19 mouse cellular contexts compared by ENCODE assay signal in the genomic region with DNA sequence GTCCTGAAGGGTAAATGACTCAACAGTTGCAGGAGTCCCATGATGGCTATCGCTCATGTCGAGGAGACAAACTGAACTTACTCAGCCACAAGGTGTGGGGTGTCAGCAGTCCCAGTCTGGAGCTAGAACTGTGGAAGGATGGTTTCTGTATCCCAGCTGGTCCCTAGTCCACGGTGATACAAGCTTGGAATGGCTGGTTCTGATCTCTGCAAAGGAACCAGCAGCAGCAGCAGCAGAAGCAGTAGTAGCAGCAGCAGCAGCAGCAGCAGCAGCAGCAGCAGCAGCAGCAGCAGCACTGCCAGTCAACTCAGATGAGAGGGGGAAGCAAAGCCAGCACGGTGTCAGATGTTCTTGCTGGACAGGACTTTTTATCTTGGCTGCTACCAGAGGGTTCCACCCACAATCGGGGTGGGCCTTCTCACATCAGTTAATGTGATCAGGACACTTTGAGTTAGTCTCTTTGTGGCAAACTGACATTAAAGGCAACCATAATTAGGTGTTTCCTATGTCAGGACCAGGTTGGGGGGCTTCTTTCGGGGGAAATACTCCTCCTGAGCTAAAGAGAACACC. TPM values are rescaled to one million over a fixed set of nuclear protein-coding genes. Genes with fewer than 3 reads are reported as not detected.
A peak's percentile ranks its signal among the peaks of the same experiment; 100 is the strongest.
DNase-seq lines count a peak whose midpoint lies in the region; ATAC-seq and TF ChIP-seq lines count a peak whose summit lies in the region.
"Had no signal": no experiment of that assay in that cellular context is flagged by ENCODE, and none has a peak within 500 bp of the region (broad histone marks: within the 10 kb centered on the region; RNA-seq: fewer than 3 reads in every experiment).

A gene (minus strand): TSS at position 343 of the 570 bp plus-strand sequence.

- no peaks in the 10 kb centered on the region for H3K9me3 ChIP-seq in forebrain, embryonic 10.5 days
- no peaks in the 10 kb centered on the region for H3K9me3 ChIP-seq in forebrain, embryonic 16.5 days (ENCODE audit: control insufficient read depth, low read length)
- H3K9me3 ChIP-seq in liver, postnatal 0 days (ENCODE audit: low read length) = no peaks in the 10 kb centered on the region
- H3K9me3 ChIP-seq in liver, embryonic 12.5 days (replicated peaks) = no peaks in the 10 kb centered on the region
- H3K9me3 ChIP-seq: intestine, embryonic 15.5 days; midbrain, embryonic 15.5 days had no signal

- H3K9ac ChIP-seq in forebrain, embryonic 16.5 days (replicated peaks; ENCODE audit: low read depth, low read length) = no peak within 1 kb of the TSS
- no peak within 1 kb of the TSS for H3K9ac ChIP-seq in liver, postnatal 0 days (replicated peaks)
- H3K9ac ChIP-seq in liver, embryonic 12.5 days = peak within 1 kb of the TSS; percentile 22; the same call in 1 of the 2 replicates
- H3K9ac ChIP-seq: intestine, embryonic 15.5 days; midbrain, embryonic 15.5 days had no signal

- no peaks in the 10 kb centered on the region for H3K4me1 ChIP-seq in forebrain, embryonic 10.5 days
- no peaks in the 10 kb centered on the region for H3K4me1 ChIP-seq in forebrain, embryonic 16.5 days (replicated peaks; ENCODE audit: control insufficient read depth, insufficient read depth, low read length)
- peaks cover 9% of the 10 kb centered on the region; the same call in 1 of the 2 replicates for H3K4me1 ChIP-seq in liver, postnatal 0 days (ENCODE audit: insufficient read depth)
- H3K4me1 ChIP-seq in liver, embryonic 12.5 days = peaks cover 9% of the 10 kb centered on the region
- H3K4me1 ChIP-seq: intestine, embryonic 15.5 days; midbrain, embryonic 15.5 days had no signal

- WGBS in forebrain, embryonic 10.5 days = 81% methylated on average over 6 of the region's 6 CpGs
- WGBS in forebrain, embryonic 16.5 days = 82% methylated on average over 6 of the region's 6 CpGs
- WGBS in liver, postnatal 0 days (ENCODE audit: insufficient replicate concordance) = 55% methylated on average over 6 of the region's 6 CpGs
- WGBS in liver, embryonic 12.5 days (ENCODE audit: insufficient replicate concordance) = 52% methylated on average over 6 of the region's 6 CpGs

- H3K27me3 ChIP-seq in forebrain, embryonic 10.5 days (ENCODE audit: poor library complexity, severe bottlenecking) = no peaks in the 10 kb centered on the region
- H3K27me3 ChIP-seq in forebrain, embryonic 16.5 days (replicated peaks; ENCODE audit: control insufficient read depth, insufficient read depth, low read length) = no peaks in the 10 kb centered on the region
- no peaks in the 10 kb centered on the region for H3K27me3 ChIP-seq in liver, postnatal 0 days (ENCODE audit: insufficient read depth, low read length)
- no peaks in the 10 kb centered on the region for H3K27me3 ChIP-seq in liver, embryonic 12.5 days (replicated peaks)
- H3K27me3 ChIP-seq: intestine, embryonic 15.5 days; midbrain, embryonic 15.5 days had no signal

- TF ChIP-seq CTCF in liver, postnatal 0 days (IDR thresholded peaks at IDR 0.05; ENCODE audit: low read depth) = no peak

- no peak for DNase-seq in forebrain, embryonic 10.5 days (ENCODE audit: extremely low spot score, low spot score)
- DNase-seq in liver = peak; percentile 48
- no peak for DNase-seq in liver, postnatal 0 days
- peak; percentile 17 for DNase-seq in adrenal gland, postnatal 14 days
- no peak for DNase-seq in cerebellum, adult 11-12 months
- DNase-seq: B cell, adult 2 months; cerebellum, postnatal 36 days; gastrocnemius, postnatal 14 days; kidney, postnatal 14 days; lung, postnatal 36 days; thymus, postnatal 14 days had no signal

- H3K36me3 ChIP-seq in forebrain, embryonic 10.5 days (replicated peaks) = no peaks in the 10 kb centered on the region
- no peaks in the 10 kb centered on the region for H3K36me3 ChIP-seq in forebrain, embryonic 16.5 days (ENCODE audit: control insufficient read depth, insufficient read depth)
- H3K36me3 ChIP-seq in liver, postnatal 0 days (replicated peaks; ENCODE audit: insufficient read depth, low read length) = no peaks in the 10 kb centered on the region
- H3K36me3 ChIP-seq in liver, embryonic 12.5 days = no peaks in the 10 kb centered on the region
- H3K36me3 ChIP-seq: G1E; intestine, embryonic 15.5 days; midbrain, embryonic 15.5 days had no signal

- no peak for ATAC-seq in forebrain, embryonic 16.5 days
- no peak for ATAC-seq in liver, postnatal 0 days
- peak; percentile 82 for ATAC-seq in liver, embryonic 12.5 days
- no peak for ATAC-seq in CD4-positive, CD25-positive, alpha-beta regulatory T cell, adult 4 months
- ATAC-seq: intestine, embryonic 15.5 days; midbrain, embryonic 15.5 days had no signal

- no peak within 1 kb of the TSS for H3K4me3 ChIP-seq in forebrain, embryonic 10.5 days
- no peak within 1 kb of the TSS for H3K4me3 ChIP-seq in forebrain, embryonic 16.5 days (replicated peaks; ENCODE audit: low read length)
- no peak within 1 kb of the TSS for H3K4me3 ChIP-seq in liver, postnatal 0 days (ENCODE audit: low read depth, low read length)
- H3K4me3 ChIP-seq in liver, embryonic 12.5 days = peak within 1 kb of the TSS; percentile 25
- H3K4me3 ChIP-seq: intestine, embryonic 15.5 days; midbrain, embryonic 15.5 days had no signal

- no peak within 1 kb of the TSS for H3K27ac ChIP-seq in forebrain, embryonic 10.5 days
- no peak within 1 kb of the TSS for H3K27ac ChIP-seq in forebrain, embryonic 16.5 days (ENCODE audit: low read length)
- no peak within 1 kb of the TSS for H3K27ac ChIP-seq in liver, postnatal 0 days (ENCODE audit: low read depth)
- H3K27ac ChIP-seq in liver, embryonic 12.5 days = peak within 1 kb of the TSS; percentile 60
- H3K27ac ChIP-seq: intestine, embryonic 15.5 days; midbrain, embryonic 15.5 days had no signal

- TF ChIP-seq EP300 in liver, postnatal 0 days (IDR thresholded peaks at IDR 0.05; ENCODE audit: low read depth) = no peak

- no peak within 1 kb of the TSS for H3K4me2 ChIP-seq in forebrain, embryonic 16.5 days (ENCODE audit: low read length)
- H3K4me2 ChIP-seq in liver, postnatal 0 days (ENCODE audit: low read depth, low read length) = no peak within 1 kb of the TSS
- peak within 1 kb of the TSS; percentile 41 for H3K4me2 ChIP-seq in liver, embryonic 12.5 days
- H3K4me2 ChIP-seq: intestine, embryonic 15.5 days; midbrain, embryonic 15.5 days had no signal

RNA-seq across cellular contexts. Expression of the gene that starts here (rescaled TPM):
- 8.2 and 12.1 TPM in 2 replicates for polyA plus RNA-seq in forebrain, embryonic 10.5 days (2016; fragmentation: Nextera tagmentation; extraction: Ambion mirVana)
- 0.32 and 0.36 TPM in 2 replicates for polyA plus RNA-seq in forebrain, embryonic 16.5 days (2015; fragmentation: Nextera tagmentation; extraction: Ambion mirVana)
- polyA plus RNA-seq in liver, postnatal 0 days (2015; fragmentation: Nextera tagmentation; extraction: Ambion mirVana) = 0.81 and 1.5 TPM in 2 replicates
- total RNA-seq in adrenal gland, postnatal 14 days (2021) = 47.6 and 62.0 TPM in 2 replicates
- polyA plus RNA-seq in liver, embryonic 12.5 days (2016; fragmentation: Nextera tagmentation; extraction: Ambion mirVana) = 45.7 and 53.1 TPM in 2 replicates
- not detected for polyA plus RNA-seq in CD4-positive, CD25-positive, alpha-beta regulatory T cell, adult 4 months (2017; shearing (Covaris generic))
- total RNA-seq: gastrocnemius, postnatal 14 days; layer of hippocampus, postnatal 14 days had no signal
- polyA plus RNA-seq: G1E; heart, postnatal 0 days had no signal

Comparison
In these comparisons a context has a peak if more than half of its experiments do, and no peak if none do; other contexts are left out.
1. DNase-seq: peak in liver (single experiment) and adrenal gland, postnatal 14 days (single experiment); none in forebrain, embryonic 10.5 days (single experiment), liver, postnatal 0 days (single experiment) and cerebellum, adult 11-12 months (single experiment).